In the genomic region with DNA sequence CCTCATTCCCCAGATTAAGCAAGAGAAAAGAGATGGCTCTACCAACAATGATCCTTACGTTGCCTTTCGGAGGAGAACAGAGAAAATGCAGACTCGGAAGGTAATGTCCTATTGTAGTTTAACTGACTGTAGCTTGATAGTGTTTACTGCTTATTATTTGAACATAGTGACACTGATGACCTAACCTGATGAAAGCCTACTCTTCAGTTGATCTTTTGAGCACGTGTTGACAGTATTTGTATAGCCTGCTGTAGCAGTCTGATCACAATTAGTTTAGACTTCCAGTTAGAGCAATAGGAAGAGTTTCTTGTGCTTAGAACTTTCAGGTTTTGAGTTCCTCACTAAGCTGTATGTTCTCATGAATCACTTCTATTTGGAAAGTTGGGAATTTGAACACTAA, we compare ENCODE assay signal across 35 mouse cellular contexts.
"Had no signal": no experiment of that assay in that cellular context is flagged by ENCODE, and none has a peak within 500 bp of the region (broad histone marks: within the 10 kb centered on the region; RNA-seq: fewer than 3 reads in every experiment).

No protein-coding gene starts in this region.

- DNase-seq: heart, adult 2 months; heart, postnatal 10 days; heart, postnatal 14 days; heart, postnatal 36 days; heart, postnatal 4 days; kidney, adult 11 months; kidney, adult 18-20 months; kidney, adult 2 months; kidney, adult 8-10 months; kidney, adult 9 months; kidney, postnatal 10 days; kidney, postnatal 14 days; kidney, postnatal 25 days; kidney, postnatal 36 days; kidney, postnatal 4 days; layer of hippocampus, adult 9-11 months had no signal

- H3K27me3 ChIP-seq: heart, embryonic 12.5 days; heart, embryonic 13.5 days; heart, embryonic 15.5 days; hindbrain, embryonic 12.5 days; hindbrain, embryonic 13.5 days; hindbrain, embryonic 15.5 days; intestine, embryonic 15.5 days; kidney, embryonic 15.5 days had no signal

- ATAC-seq: hindbrain, embryonic 16.5 days; hindbrain, postnatal 0 days; inflammation-experienced regulatory T-cells, adult 6 months; intestine, embryonic 15.5 days; intestine, embryonic 16.5 days; intestine, postnatal 0 days had no signal

- H3K4me2 ChIP-seq: heart, embryonic 11.5 days; heart, embryonic 12.5 days; heart, embryonic 13.5 days; heart, embryonic 15.5 days; hindbrain, embryonic 12.5 days; hindbrain, embryonic 13.5 days; hindbrain, embryonic 14.5 days; hindbrain, embryonic 15.5 days; intestine, embryonic 15.5 days; kidney, embryonic 15.5 days had no signal

- H3K9me3 ChIP-seq: heart, embryonic 10.5 days; heart, embryonic 12.5 days; heart, embryonic 13.5 days; heart, embryonic 15.5 days; hindbrain, embryonic 10.5 days; hindbrain, embryonic 12.5 days; hindbrain, embryonic 13.5 days; hindbrain, embryonic 15.5 days; intestine, embryonic 15.5 days; kidney, embryonic 15.5 days had no signal

- H3K9ac ChIP-seq: heart, embryonic 12.5 days; heart, embryonic 13.5 days; heart, embryonic 15.5 days; hindbrain, embryonic 12.5 days; hindbrain, embryonic 13.5 days; hindbrain, embryonic 14.5 days; hindbrain, embryonic 15.5 days; intestine, embryonic 15.5 days; kidney, embryonic 15.5 days had no signal

- H3K4me3 ChIP-seq: heart, adult 2 months; heart, embryonic 10.5 days; heart, embryonic 12.5 days; heart, embryonic 13.5 days; heart, embryonic 15.5 days; hindbrain, embryonic 10.5 days; hindbrain, embryonic 12.5 days; hindbrain, embryonic 13.5 days; hindbrain, embryonic 15.5 days; intestine, embryonic 15.5 days; kidney, embryonic 15.5 days; layer of hippocampus, adult 2 months had no signal

- H3K36me3 ChIP-seq: heart, embryonic 10.5 days; hindbrain, embryonic 15.5 days had no signal

- H3K27ac ChIP-seq: heart, adult 2 months; heart, embryonic 10.5 days; heart, embryonic 13.5 days; heart, embryonic 15.5 days; hindbrain, embryonic 10.5 days; hindbrain, embryonic 12.5 days; hindbrain, embryonic 13.5 days; hindbrain, embryonic 14.5 days; hindbrain, embryonic 15.5 days; hindbrain, postnatal 0 days; intestine, embryonic 15.5 days; kidney, embryonic 15.5 days; kidney, postnatal 0 days; layer of hippocampus, adult 2 months had no signal

- H3K4me1 ChIP-seq: hindbrain, embryonic 10.5 days; hindbrain, embryonic 12.5 days; intestine, embryonic 15.5 days; kidney, embryonic 15.5 days had no signal
